Mouse (Mus musculus): ENCODE measurements around the gene Vwc2. TPM values are rescaled to one million over a fixed set of nuclear protein-coding genes. Genes with fewer than 3 reads are reported as not detected.

Gene Vwc2
- polyA plus RNA-seq (2015; fragmentation: Nextera tagmentation; extraction: Ambion mirVana) = 4.2 and 5.3 TPM in 2 replicates

DNA sequence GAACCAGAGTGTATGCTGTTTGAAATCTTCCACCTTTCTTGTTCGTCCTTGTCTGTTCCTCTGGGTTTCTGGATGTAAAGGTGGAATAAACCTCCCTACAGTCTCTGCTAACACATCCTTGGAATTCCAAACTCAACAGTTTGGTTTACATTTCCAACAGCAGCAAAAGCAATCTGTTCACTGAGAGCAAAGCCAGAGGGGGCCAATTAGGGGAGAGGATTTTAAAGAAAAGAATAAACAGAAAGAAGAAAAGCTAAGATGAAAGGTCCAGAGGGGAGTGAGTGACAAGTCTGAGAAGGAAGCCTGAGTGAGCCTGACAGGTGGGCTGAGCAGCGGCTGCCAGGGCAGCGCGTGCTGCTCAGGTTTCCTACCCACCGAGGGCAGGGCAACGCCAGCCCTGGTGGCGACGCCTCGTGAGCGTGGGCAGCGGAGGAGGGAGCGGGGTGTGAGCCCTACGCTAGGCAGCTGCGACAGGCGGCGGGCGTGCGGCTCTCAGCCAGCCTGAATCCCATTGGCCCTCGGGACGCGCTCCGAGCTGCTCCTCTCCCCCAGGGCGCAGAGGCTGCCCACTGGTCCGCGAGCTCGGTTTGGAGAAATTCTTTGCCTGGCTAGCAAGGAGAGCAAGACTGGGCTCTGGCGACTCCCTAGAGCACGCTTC, at the start of gene Vwc2:
Gene Vwc2 (plus strand): TSS at position 648 of the 658 bp plus-strand sequence.
- H3K9me3 ChIP-seq = no peaks in the 10 kb centered on the region
- H3K9ac ChIP-seq = peak within 1 kb of the TSS; percentile 72
- peaks cover 72% of the 10 kb centered on the region for H3K27me3 ChIP-seq
- no peaks in the 10 kb centered on the region for H3K36me3 ChIP-seq
- WGBS = under 1% methylated on average over 28 of the region's 28 CpGs
- peaks cover 35% of the 10 kb centered on the region for H3K4me1 ChIP-seq (replicated peaks)
- peak within 1 kb of the TSS; percentile 59 for H3K4me3 ChIP-seq
- no peak within 1 kb of the TSS for H3K27ac ChIP-seq (replicated peaks)
- H3K4me2 ChIP-seq = peak within 1 kb of the TSS; percentile 96
- peak; percentile 51 for ATAC-seq (ENCODE audit: low read depth)

GRCm38 (mm10) chr11:11088162-11088756, 25.8 kb upstream of the Vwc2 start:
- H3K27ac ChIP-seq (replicated peaks) = no peak overlapping the region
- H3K9ac ChIP-seq = no peak overlapping the region
- H3K27me3 ChIP-seq = no peaks in the 10 kb centered on the region
- H3K9me3 ChIP-seq = no peaks in the 10 kb centered on the region
- ATAC-seq (ENCODE audit: low read depth) = no peak; the same call in 1 of the 2 replicates
- H3K4me3 ChIP-seq = no peak overlapping the region
- no peak overlapping the region for H3K4me2 ChIP-seq
- no peaks in the 10 kb centered on the region for H3K36me3 ChIP-seq
- no peaks in the 10 kb centered on the region for H3K4me1 ChIP-seq (replicated peaks)
- WGBS = 21% methylated on average over 1 of the region's 1 CpGs

- H3K27ac ChIP-seq (replicated peaks) = no peak overlapping the region
- H3K27me3 ChIP-seq = no peaks in the 10 kb centered on the region
- no peak overlapping the region for H3K9ac ChIP-seq
- no peaks in the 10 kb centered on the region for H3K9me3 ChIP-seq
- no peak overlapping the region for H3K4me3 ChIP-seq
- WGBS = 93% methylated on average over 1 of the region's 1 CpGs
- H3K36me3 ChIP-seq = no peaks in the 10 kb centered on the region
- no peak for ATAC-seq (ENCODE audit: low read depth)
- peaks cover 3% of the 10 kb centered on the region; the same call in 1 of the 2 replicates for H3K4me1 ChIP-seq (replicated peaks)
- H3K4me2 ChIP-seq = no peak overlapping the region
Measured at GRCm38 (mm10) chr11:11097606-11098005, 16.4 kb upstream of the Vwc2 start.

DNA sequence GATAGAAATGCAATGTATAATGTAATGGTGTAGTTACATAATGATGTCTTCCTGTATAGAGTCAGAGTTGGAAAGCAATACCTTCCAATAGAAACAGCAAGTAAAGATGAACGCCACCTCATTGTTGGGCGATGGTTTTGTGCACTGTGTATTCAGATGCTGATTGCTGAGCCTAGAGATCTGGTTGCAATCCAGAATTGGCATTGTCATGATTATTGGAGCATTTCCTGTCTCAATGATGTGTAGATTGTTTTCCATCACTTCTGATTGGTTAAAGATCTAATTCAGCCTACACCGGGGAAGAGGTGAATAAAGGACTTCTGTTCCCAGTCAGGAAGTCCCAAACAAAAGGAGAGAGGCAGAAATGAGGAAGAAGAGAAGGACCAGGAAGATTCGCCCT, 15.7 kb upstream of the Vwc2 start:
- H3K36me3 ChIP-seq = no peaks in the 10 kb centered on the region
- H3K27ac ChIP-seq (replicated peaks) = no peak overlapping the region
- WGBS = 66% methylated on average over 4 of the region's 4 CpGs
- ATAC-seq (ENCODE audit: low read depth) = no peak
- H3K4me2 ChIP-seq = no peak overlapping the region
- peaks cover 3% of the 10 kb centered on the region; the same call in 1 of the 2 replicates for H3K4me1 ChIP-seq (replicated peaks)
- no peak overlapping the region for H3K9ac ChIP-seq
- H3K9me3 ChIP-seq = no peaks in the 10 kb centered on the region
- no peaks in the 10 kb centered on the region for H3K27me3 ChIP-seq
- H3K4me3 ChIP-seq = no peak overlapping the region

DNA sequence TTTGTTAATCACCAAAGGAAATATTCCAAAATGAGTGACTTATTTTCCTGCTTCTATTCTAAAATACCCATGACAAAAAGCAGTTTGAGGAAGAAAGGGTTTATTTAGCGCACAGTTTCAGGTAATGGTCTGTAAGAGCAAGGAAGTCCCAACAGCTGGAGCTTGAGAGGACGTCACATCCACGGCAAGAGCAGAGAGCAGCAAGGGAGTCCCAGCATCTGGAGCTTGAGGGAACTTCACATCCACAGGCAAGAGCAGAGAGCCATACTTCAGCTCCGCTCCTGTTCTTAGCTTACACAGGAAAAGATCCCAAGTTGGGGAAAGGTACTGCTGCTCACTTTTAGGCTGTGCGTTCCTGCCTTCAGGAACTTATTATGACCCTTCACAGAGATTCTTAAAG, 15.0 kb upstream of the Vwc2 start:
- H3K4me1 ChIP-seq (replicated peaks) = peaks cover 3% of the 10 kb centered on the region; the same call in 1 of the 2 replicates
- WGBS = 90% methylated on average over 5 of the region's 5 CpGs
- H3K27ac ChIP-seq (replicated peaks) = no peak overlapping the region
- no peaks in the 10 kb centered on the region for H3K36me3 ChIP-seq
- H3K9me3 ChIP-seq = no peaks in the 10 kb centered on the region
- H3K4me3 ChIP-seq = no peak overlapping the region
- no peak overlapping the region for H3K9ac ChIP-seq
- no peak overlapping the region for H3K4me2 ChIP-seq
- H3K27me3 ChIP-seq = no peaks in the 10 kb centered on the region
- ATAC-seq (ENCODE audit: low read depth) = no peak

DNA sequence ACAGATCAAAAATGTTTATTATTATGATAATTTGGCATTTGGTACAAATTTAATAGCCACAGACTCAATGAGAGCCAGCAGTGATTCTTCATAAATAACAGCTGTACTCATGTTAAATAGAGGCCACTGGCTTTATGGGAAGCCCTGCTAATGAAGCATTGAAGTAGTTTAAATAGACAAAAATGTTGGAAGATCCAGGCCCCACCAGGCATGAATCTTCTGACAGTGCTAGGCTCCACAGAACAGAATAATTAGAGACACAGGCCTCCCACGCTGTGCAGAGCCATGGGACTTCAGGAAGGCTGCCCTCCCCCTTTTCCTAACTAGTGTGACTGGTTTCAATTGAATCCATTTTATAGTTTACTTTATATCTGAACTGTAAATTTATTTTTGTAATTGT, 11.8 kb upstream of the Vwc2 start:
- Histone ChIP-seq H3K27me3 (no peaks in the 10 kb centered on the region), H3K4me1 (replicated peaks) (peaks cover 3% of the 10 kb centered on the region; the same call in 1 of the 2 replicates), H3K9ac (no peak overlapping the region), H3K27ac (replicated peaks) (no peak overlapping the region), H3K4me2 (no peak overlapping the region), H3K36me3 (no peaks in the 10 kb centered on the region), H3K9me3 (no peaks in the 10 kb centered on the region), H3K4me3 (no peak overlapping the region)
- WGBS = 25% methylated on average over 1 of the region's 1 CpGs
- ATAC-seq (ENCODE audit: low read depth) = peak; percentile 59; the same call in 1 of the 2 replicates

DNA sequence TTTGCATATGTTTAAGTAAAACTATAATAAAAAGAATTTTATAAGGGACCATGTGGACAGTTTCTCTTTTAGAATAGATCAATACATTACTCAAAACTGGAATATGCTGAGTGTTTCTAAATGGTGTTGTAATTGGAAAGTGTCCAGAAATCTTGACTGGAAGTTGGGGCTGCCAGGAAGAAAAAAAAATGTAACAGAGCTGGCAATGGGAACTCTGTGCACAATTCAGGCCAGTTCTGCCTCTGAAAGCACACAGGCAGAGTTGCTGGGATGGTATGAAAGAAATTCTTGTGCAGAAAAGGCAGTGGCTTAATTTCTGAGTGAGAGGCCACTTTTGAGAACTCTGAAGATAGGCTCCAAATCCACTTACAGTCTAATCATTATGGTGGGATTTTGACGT, 11.4 kb upstream of the Vwc2 start:
- WGBS = 58% methylated on average over 1 of the region's 1 CpGs
- ATAC-seq (ENCODE audit: low read depth) = no peak
- Histone ChIP-seq H3K27me3 (no peaks in the 10 kb centered on the region), H3K9me3 (no peaks in the 10 kb centered on the region), H3K4me1 (replicated peaks) (peaks cover 3% of the 10 kb centered on the region; the same call in 1 of the 2 replicates), H3K9ac (no peak overlapping the region), H3K27ac (replicated peaks) (no peak overlapping the region), H3K4me3 (no peak overlapping the region), H3K4me2 (no peak overlapping the region), H3K36me3 (no peaks in the 10 kb centered on the region)

- H3K27me3 ChIP-seq = peaks cover 26% of the 10 kb centered on the region
- WGBS = 61% methylated on average over 3 of the region's 3 CpGs
- H3K9ac ChIP-seq = no peak overlapping the region
- H3K9me3 ChIP-seq = no peaks in the 10 kb centered on the region
- peaks cover 6% of the 10 kb centered on the region for H3K4me1 ChIP-seq (replicated peaks)
- H3K4me2 ChIP-seq = no peak overlapping the region
- no peak overlapping the region for H3K4me3 ChIP-seq
- H3K36me3 ChIP-seq = no peaks in the 10 kb centered on the region
- ATAC-seq (ENCODE audit: low read depth) = no peak
- H3K27ac ChIP-seq (replicated peaks) = no peak overlapping the region
Measured at GRCm38 (mm10) chr11:11108922-11109321, 5.1 kb upstream of the Vwc2 start.

- Histone ChIP-seq H3K9me3 (no peaks in the 10 kb centered on the region), H3K4me3 (peak overlapping the region; percentile 59), H3K4me2 (peak overlapping the region; percentile 96), H3K36me3 (no peaks in the 10 kb centered on the region), H3K4me1 (replicated peaks) (peaks cover 35% of the 10 kb centered on the region), H3K9ac (peak overlapping the region; percentile 72), H3K27ac (replicated peaks) (no peak overlapping the region), H3K27me3 (peaks cover 77% of the 10 kb centered on the region)
- ATAC-seq (ENCODE audit: low read depth) = peak; percentile 33; the same call in 1 of the 2 replicates
- under 1% methylated on average over 34 of the region's 34 CpGs for WGBS
Measured at GRCm38 (mm10) chr11:11114234-11115030, 409 bp downstream of the Vwc2 start.

DNA sequence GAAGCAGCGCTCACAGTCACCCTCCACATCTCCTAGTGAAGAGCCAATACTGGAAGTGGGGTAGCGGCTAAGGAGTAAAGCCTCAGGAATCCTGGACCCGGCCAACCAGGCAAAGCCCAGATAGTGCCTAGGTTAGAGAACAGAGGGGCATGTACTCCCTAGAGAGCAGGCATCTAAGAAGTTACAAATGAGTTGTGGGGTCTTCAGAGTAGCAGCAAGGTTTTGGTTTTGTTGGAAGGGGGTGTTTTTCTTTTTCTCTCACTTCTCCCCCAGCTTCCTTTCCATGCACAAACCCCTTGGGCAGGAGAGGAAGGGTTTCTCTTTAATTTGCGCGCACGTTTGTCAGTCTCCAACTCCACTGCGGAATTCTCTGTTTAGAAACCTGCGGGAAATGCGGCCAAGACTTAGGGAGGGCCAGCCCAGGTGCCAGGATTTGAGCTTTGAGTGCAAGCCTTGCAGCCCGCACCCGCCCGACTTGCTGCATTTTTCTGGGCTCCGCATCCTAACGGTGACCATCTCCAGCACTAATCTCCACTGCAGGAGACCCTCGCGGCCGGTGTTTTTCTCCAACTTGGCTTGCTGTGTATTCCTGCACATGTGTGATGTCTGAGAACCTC, 1.1 kb downstream of the Vwc2 start:
- 0 out of 2 replicates have a peak overlapping the region, but pooled peaks have one; percentile 2 for H3K27ac ChIP-seq (replicated peaks)
- H3K36me3 ChIP-seq = no peaks in the 10 kb centered on the region
- no peak; the same call in 1 of the 2 replicates for ATAC-seq (ENCODE audit: low read depth)
- H3K9me3 ChIP-seq = no peaks in the 10 kb centered on the region
- WGBS = 2% methylated on average over 17 of the region's 17 CpGs
- H3K4me3 ChIP-seq = peak overlapping the region; percentile 59
- H3K4me1 ChIP-seq (replicated peaks) = peaks cover 35% of the 10 kb centered on the region
- H3K27me3 ChIP-seq = peaks cover 76% of the 10 kb centered on the region
- peak overlapping the region; percentile 72 for H3K9ac ChIP-seq
- peak overlapping the region; percentile 96 for H3K4me2 ChIP-seq

DNA sequence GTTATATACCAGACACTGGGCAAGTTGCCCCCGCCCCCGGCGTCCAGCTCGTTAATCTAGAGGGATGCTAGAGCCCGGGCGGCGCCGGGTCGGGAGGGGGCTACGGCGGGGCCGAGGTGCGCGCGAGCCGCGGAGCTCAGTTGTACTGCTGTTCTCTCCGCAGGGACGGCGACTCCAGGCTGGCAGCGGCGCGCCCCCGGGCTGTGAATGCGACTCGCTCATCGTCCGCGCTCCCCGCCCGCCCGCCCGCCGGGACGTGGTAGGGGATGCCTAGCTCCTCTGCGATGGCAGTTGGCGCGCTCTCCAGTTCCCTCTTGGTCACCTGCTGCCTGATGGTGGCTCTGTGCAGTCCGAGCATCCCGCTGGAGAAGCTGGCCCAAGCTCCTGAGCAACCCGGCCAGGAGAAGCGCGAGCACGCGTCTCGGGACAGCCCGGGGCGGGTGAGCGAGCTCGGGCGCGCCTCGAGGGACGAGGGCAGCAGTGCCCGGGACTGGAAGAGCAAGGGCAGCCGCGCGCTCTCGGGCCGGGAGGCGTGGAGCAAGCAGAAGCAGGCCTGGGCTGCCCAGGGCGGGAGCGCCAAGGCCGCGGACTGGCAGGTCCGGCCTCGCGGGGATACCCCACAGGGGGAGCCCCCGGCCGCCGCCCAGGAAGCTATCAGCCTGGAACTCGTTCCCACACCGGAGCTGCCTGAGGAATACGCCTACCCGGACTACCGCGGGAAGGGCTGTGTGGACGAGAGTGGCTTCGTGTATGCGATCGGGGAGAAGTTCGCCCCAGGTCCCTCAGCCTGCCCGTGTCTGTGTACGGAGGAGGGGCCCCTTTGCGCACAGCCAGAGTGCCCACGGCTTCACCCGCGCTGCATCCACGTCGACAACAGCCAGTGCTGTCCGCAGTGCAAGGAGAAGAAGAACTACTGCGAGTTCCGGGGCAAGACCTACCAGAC, 1.9 kb downstream of the Vwc2 start:
- Histone ChIP-seq H3K27ac (replicated peaks) (0 out of 2 replicates have a peak overlapping the region, but pooled peaks have one; percentile 2), H3K4me2 (peak overlapping the region; percentile 96), H3K9me3 (no peaks in the 10 kb centered on the region), H3K27me3 (peaks cover 72% of the 10 kb centered on the region), H3K36me3 (no peaks in the 10 kb centered on the region), H3K4me1 (replicated peaks) (peaks cover 35% of the 10 kb centered on the region), H3K9ac (peak overlapping the region; percentile 72), H3K4me3 (peak overlapping the region; percentile 59)
- ATAC-seq (ENCODE audit: low read depth) = peak; percentile 79
- under 1% methylated on average over 89 of the region's 93 CpGs for WGBS
